Mouse (Mus musculus) ovary, postnatal 14 days (tissue): ENCODE measurements around the gene Ankdd1b.
A peak's percentile ranks its signal among the peaks of the same experiment; 100 is the strongest.

Source experiments
- DNase-seq: peaks from one replicate; pipeline ENCODE4 v3.0.0; 2022; ENCODE audit warnings: low spot score

Ankdd1b gene

GRCm38 (mm10) chr13:96454288-96454687, 16.7 kb downstream of the Ankdd1b start:
- DNase-seq: no peak

GRCm38 (mm10) chr13:96452621-96453020, 18.4 kb downstream of the Ankdd1b start:
- no peak for DNase-seq

GRCm38 (mm10) chr13:96451386-96452140, 19.4 kb downstream of the Ankdd1b start:
- DNase-seq: no peak

GRCm38 (mm10) chr13:96450869-96451268, 20.1 kb downstream of the Ankdd1b start:
- no peak for DNase-seq

- DNase-seq: no peak
Observed at GRCm38 (mm10) chr13:96450205-96450856, 20.7 kb downstream of the Ankdd1b start.

GRCm38 (mm10) chr13:96440436-96440835, 30.6 kb downstream of the Ankdd1b start:
- DNase-seq: no peak

GRCm38 (mm10) chr13:96436921-96437320, 34.1 kb downstream of the Ankdd1b start:
- no peak for DNase-seq

- DNase-seq: no peak
Observed at GRCm38 (mm10) chr13:96435793-96436192, 35.2 kb downstream of the Ankdd1b start.

GRCm38 (mm10) chr13:96434899-96435331, 36.1 kb downstream of the Ankdd1b start:
- DNase-seq: no peak

GRCm38 (mm10) chr13:96433648-96434190, 37.3 kb downstream of the Ankdd1b start:
- DNase-seq: no peak

- DNase-seq: no peak
Observed at GRCm38 (mm10) chr13:96433041-96433440, 38.0 kb downstream of the Ankdd1b start.

- DNase-seq: no peak
Observed at GRCm38 (mm10) chr13:96432376-96432811, 38.6 kb downstream of the Ankdd1b start.

- DNase-seq: peak; percentile 88
Observed at GRCm38 (mm10) chr13:96431595-96432156, 39.3 kb downstream of the Ankdd1b start.

GRCm38 (mm10) chr13:96428531-96428930, 42.5 kb downstream of the Ankdd1b start:
- DNase-seq: no peak

GRCm38 (mm10) chr13:96426044-96426443, 45.0 kb downstream of the Ankdd1b start:
- no peak for DNase-seq

- no peak for DNase-seq
Observed at GRCm38 (mm10) chr13:96424496-96425274, 46.3 kb downstream of the Ankdd1b start.

GRCm38 (mm10) chr13:96421230-96421629, 49.8 kb downstream of the Ankdd1b start:
- DNase-seq: no peak

- no peak for DNase-seq
Observed at GRCm38 (mm10) chr13:96418487-96418886, 52.5 kb downstream of the Ankdd1b start.

GRCm38 (mm10) chr13:96417261-96417813, 53.7 kb downstream of the Ankdd1b start:
- no peak for DNase-seq

GRCm38 (mm10) chr13:96416380-96416779, 54.6 kb downstream of the Ankdd1b start:
- no peak for DNase-seq

GRCm38 (mm10) chr13:96414384-96414783, 56.6 kb downstream of the Ankdd1b start:
- no peak for DNase-seq

- DNase-seq: no peak
Observed at GRCm38 (mm10) chr13:96408786-96409185, 62.2 kb downstream of the Ankdd1b start.
